Mouse (Mus musculus): ENCODE results near the gene Tpbgl.

The Tpbgl gene

GRCm38 (mm10) chr7:99626376-99627270 lies at the start of gene Tpbgl:
Gene Tpbgl (minus strand): TSS chr7:99627103.
- DNase-seq (ENCODE audit: low read depth), result peak; percentile 30

- DNase-seq (ENCODE audit: low read depth), result no peak
Measured at GRCm38 (mm10) chr7:99674890-99675289, 48.0 kb upstream of the Tpbgl start.

GRCm38 (mm10) chr7:99674209-99674608 lies 47.3 kb upstream of the Tpbgl start:
- peak; percentile 16 for DNase-seq (ENCODE audit: low read depth)

DNA sequence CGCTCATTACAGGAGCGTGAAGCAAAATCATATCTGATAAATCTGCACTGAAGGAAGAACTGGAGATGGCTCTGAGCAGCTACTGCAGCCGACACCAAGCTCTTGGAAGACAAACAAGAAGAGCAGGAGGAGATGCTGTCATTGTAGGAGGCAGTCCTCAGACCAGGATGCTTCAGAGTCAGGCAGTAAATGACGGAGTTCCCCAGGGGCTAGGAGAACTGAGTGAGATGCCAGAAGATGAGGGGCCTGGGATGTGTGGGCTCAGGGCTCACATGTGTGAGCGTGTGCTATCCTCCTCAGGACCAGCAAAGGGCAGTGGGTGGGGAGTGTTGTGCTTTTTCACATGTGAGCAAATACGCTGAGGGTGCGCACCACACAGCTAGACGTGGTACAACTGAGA lies 46.3 kb upstream of the Tpbgl start:
- DNase-seq (ENCODE audit: low read depth), result no peak

- DNase-seq (ENCODE audit: low read depth), result peak; percentile 59
Measured at GRCm38 (mm10) chr7:99671544-99672435, 44.9 kb upstream of the Tpbgl start.

DNA sequence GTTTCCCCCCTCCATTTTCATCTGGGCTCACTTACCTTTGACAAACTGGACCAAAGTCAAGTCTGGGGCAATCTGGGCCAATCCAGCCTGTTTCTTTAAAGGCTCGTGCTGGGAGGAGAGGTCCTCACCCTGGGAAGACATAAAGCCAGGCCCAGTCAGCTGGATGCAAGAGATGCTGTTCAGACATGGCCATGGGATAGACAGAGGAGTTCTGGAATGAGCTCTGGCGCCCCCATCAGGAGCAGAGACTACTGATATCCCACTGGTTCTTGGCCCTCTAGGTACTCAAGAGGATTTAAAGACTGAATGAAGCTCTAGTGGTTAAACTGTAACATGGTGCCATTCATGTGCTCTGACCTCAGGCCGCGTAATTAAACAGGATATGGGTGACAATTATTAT lies 44.0 kb upstream of the Tpbgl start:
- no peak for DNase-seq (ENCODE audit: low read depth)

DNA sequence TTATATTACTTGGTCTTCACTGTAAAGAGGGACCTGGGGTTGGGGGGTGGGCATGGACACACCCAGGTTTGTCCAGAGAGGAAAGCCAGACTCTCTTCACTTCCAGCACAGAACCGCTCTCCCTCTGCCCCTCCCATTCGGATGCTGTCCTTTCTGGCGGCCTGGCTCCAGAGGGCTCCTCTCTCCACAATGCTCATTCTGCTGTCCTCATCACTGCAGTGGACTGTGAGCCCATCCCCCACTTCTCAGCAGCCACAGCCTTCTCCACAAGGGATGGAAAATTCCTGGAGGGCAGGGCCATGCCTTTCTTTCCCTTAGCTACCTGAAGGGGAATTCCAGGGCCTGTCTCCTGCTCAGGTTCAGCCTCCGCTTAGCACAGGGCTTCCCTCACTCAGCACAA lies 41.9 kb upstream of the Tpbgl start:
- no peak for DNase-seq (ENCODE audit: low read depth)

- no peak for DNase-seq (ENCODE audit: low read depth)
Measured at GRCm38 (mm10) chr7:99667096-99667495, 40.2 kb upstream of the Tpbgl start.

DNA sequence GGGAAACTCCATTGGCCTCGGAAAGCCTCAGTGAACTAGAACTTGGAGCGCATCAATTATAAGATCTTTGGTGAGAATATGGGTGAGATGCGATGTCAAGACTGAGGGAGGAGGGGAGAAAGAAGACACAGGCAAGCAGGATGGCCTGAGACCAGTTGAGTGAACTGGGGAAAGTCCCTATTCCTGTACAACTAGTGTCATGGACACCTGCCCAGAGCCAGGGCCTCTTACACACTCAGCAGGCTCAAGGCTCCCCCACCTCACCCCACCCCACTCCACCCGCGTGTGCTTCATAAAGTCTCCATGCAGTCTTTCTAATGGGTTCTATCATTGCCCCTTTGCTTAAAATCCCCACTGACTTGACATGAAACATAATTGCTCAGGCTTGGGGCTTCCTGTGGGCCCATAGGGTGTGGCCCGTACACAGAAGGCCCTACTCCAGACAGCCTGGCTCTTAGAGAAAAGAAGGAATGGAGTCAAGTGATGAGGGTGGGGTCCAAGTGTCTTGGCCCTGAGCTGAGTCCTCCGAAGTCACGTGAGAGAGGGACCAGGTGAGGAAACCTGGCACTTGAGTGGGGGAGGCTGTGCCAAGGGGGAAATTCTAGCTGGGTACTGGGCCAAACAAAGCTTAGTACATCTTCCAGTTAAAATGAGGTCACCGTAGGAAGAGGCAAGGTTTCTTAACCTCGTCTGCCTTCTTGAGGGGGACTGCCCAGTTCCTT lies 39.0 kb upstream of the Tpbgl start:
- DNase-seq (ENCODE audit: low read depth), result no peak

DNA sequence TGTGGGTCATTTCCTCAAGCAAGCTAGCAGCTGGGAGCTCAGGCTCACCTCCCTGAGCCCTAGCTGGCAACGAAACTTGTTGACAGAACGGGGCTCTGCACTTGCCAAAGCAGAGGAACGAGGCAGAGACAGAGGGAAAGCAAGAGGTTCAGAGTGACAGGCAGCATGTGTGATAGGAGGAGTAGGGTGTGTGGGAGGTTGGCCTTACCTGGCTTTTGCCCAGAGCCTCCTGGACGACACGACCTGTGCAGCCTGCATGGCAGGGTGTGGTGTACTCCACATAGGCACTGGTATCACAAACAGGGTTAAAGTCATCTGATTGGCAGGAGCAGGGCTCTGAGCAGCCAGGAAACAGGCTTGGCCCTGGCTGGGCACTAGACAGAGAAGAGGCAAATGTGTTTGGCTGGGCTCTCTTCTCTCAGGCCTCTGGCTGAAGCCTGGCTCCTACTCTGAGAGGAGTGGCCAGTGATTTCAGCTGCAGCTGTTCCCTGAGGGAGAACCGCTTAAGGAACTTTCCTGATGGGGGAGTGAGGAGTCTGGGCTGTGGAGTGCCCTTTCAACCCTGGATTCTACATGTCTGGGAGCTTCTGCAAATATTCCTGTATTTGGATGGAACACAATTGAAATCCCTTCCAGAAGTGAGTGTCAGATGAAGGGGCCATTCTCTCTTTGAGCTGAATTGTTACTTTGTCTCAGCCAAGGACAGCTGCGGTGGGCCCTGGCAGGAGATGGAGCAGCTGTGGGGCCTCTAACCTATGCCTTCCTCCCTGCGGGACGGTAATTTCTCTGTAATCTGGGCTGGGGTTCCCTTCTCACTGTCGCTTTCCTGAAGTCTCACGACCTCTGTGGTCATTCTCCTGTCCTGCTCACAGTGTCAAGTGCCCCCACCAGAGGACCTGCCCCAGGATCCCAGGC lies 37.9 kb upstream of the Tpbgl start:
- no peak for DNase-seq (ENCODE audit: low read depth)

- no peak for DNase-seq (ENCODE audit: low read depth)
Measured at GRCm38 (mm10) chr7:99663507-99664220, 36.8 kb upstream of the Tpbgl start.

- no peak for DNase-seq (ENCODE audit: low read depth)
Measured at GRCm38 (mm10) chr7:99662311-99662710, 35.4 kb upstream of the Tpbgl start.

DNA sequence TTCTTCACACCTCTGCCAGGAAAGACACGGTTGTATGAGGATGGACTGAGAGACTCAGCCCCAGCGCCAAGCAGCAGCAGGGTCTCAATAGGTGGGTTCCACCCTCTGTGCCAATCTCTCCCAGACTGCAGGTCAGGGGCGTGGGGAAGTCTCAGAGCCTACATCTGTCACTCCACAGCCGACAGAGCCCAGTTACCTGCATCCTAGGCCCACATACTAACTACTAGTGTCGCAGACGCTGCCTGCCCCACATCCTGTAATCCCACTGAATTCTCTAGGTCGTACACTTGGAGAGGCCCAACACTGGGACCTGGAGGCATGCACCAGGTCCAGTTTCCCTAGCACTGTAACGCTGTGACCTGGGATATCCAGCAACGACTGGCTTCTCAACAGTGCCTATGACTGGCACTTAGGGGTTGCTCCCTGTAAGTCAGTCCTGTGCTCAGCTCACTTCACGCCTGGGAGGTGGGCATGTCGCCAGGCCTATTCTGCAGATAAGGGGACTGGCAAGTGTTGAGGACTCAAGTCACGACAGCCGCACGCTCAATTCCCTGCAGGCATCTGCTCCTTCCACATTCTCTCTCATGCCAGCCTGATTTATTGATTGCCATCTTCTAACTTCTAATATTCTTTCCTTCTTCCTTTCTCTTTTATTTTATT lies 34.8 kb upstream of the Tpbgl start:
- DNase-seq (ENCODE audit: low read depth), result no peak

- no peak for DNase-seq (ENCODE audit: low read depth)
Measured at GRCm38 (mm10) chr7:99661071-99661470, 34.2 kb upstream of the Tpbgl start.

DNA sequence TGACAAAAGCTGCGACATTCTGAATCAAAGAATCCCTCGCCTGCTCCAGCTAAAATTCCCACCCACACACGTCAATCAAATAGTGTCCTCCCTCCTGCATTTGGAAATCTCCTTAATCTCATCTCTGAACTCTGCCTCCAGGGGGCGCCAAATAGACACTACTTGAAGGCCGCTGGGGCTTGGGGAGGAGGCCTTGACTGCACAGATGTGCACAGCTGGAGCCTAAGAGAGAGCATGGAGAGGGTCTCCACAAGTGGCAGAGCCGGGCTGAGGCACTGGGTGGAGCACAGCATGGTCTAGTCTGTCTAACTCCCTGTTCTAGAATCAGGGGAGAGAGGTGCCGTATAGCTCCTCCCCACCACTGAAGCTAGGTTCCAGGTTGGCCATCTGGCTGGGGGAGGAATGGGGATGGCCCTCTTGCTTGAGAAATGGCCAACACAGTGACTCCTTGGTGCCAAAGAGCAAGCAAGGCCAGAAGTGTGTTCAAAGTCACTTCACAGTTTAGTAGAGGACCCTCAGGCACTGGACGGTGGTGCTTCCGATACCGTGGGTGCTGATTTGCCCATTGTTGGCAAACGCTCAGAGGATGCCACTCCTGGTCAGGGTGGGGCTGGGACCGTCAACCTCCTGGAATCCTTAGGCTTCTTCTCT lies 32.6 kb upstream of the Tpbgl start:
- peak; percentile 83 for DNase-seq (ENCODE audit: low read depth)

GRCm38 (mm10) chr7:99654244-99654643 lies 27.3 kb upstream of the Tpbgl start:
- no peak for DNase-seq (ENCODE audit: low read depth)

- no peak for DNase-seq (ENCODE audit: low read depth)
Measured at GRCm38 (mm10) chr7:99649585-99649984, 22.7 kb upstream of the Tpbgl start.

GRCm38 (mm10) chr7:99648623-99649022 lies 21.7 kb upstream of the Tpbgl start:
- no peak for DNase-seq (ENCODE audit: low read depth)

- DNase-seq (ENCODE audit: low read depth), result no peak
Measured at GRCm38 (mm10) chr7:99644701-99645100, 17.8 kb upstream of the Tpbgl start.

Measured in induced T-regulatory cell, adult 2 months (primary cell).